Mouse (Mus musculus): ENCODE measurements around the gene Ada. TPM values are rescaled to one million over a fixed set of nuclear protein-coding genes. Genes with fewer than 3 reads are reported as not detected.

Ada gene
- total RNA-seq (2021), result under 1 TPM; 0.25 to 0.79 TPM
- long read RNA-seq, experiment 1, result 0 reads
- long read RNA-seq, experiment 2, partial matches to known transcripts, result 0 of 1 reads
- long read RNA-seq, experiment 2, other reads (novel, unspliced or antisense), result 0 of 1 reads

- DNase-seq, result peak; percentile 39 to 60
- intact Hi-C loops (cut with DNase I), result no loop called here
Observed at GRCm38 (mm10) chr2:163749647-163750611, at the start of gene Ada. TSS of gene Ada (minus strand) at chr2:163750239.

DNA sequence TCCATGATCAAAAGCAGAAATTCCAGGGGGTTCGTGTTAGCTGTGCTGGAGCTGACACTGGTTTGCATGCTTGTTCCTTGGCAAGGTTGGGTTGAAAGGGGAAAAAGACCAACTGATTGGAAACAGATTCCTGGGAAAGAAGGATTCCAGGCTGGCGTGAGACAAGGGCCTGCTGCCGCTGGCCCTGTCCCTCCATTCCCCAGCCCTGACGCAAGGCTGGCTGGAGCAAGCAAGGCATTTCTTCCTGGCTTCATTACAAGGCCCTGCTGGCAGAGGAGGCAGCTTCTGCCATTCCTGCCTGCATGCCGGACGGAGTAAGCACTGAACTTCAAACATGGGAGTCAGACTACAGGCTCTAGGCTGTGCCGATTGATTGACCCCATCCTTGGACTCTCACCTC is 48.4 kb upstream of the Ada start:
- DNase-seq, result peak; percentile 65 to 74
- intact Hi-C loops (cut with DNase I), result no loop called here

GRCm38 (mm10) chr2:163788484-163788883 is 38.4 kb upstream of the Ada start:
- intact Hi-C loops (cut with DNase I), result loop anchor here (10.0 kb wide), 1 partner anchor 46 kb away; no protein-coding TSS in a partner anchor
- DNase-seq, result peak; percentile 61 to 72

- no peak for DNase-seq
- intact Hi-C loops (cut with DNase I), result loop anchor here (10.0 kb wide), 1 partner anchor 47 kb away; no protein-coding TSS in a partner anchor
Observed at GRCm38 (mm10) chr2:163787709-163788108, 37.7 kb upstream of the Ada start.

DNA sequence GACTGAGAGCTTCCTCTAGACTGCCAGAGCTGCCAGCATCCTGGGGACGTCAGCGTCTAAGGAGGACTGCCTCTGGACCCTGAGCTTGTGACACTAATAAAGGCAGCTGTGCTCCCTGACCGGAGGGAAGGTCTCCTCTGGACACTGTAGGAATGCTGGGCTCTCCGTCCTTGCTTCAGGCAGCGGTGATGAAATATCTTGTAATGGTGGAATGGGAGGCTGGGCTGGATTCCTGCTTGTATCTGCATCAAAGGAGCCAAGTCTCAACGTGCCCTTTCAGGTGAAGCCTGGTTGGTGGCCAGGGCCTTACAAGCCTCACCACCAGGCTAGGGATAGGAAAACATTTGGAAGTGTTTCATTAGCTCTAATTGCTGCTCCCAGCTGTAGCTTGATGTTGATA is 37.0 kb upstream of the Ada start:
- intact Hi-C loops (cut with DNase I), result loop anchor here (10.0 kb wide), 1 partner anchor 48 kb away; no protein-coding TSS in a partner anchor
- DNase-seq, result no peak

GRCm38 (mm10) chr2:163783901-163784300 is 33.9 kb upstream of the Ada start:
- DNase-seq, result no peak
- intact Hi-C loops (cut with DNase I), result loop anchor here (10.0 kb wide), 1 partner anchor 51 kb away; no protein-coding TSS in a partner anchor

- intact Hi-C loops (cut with DNase I), result loop anchor here (10.0 kb wide), 1 partner anchor 51 kb away; no protein-coding TSS in a partner anchor
- DNase-seq, result no peak
Observed at GRCm38 (mm10) chr2:163783368-163783767, 33.3 kb upstream of the Ada start.

GRCm38 (mm10) chr2:163778896-163779295 is 28.9 kb upstream of the Ada start:
- intact Hi-C loops (cut with DNase I), result no loop called here
- no peak for DNase-seq

- intact Hi-C loops (cut with DNase I), result no loop called here
- DNase-seq, result no peak
Observed at GRCm38 (mm10) chr2:163777061-163777460, 27.0 kb upstream of the Ada start.

DNA sequence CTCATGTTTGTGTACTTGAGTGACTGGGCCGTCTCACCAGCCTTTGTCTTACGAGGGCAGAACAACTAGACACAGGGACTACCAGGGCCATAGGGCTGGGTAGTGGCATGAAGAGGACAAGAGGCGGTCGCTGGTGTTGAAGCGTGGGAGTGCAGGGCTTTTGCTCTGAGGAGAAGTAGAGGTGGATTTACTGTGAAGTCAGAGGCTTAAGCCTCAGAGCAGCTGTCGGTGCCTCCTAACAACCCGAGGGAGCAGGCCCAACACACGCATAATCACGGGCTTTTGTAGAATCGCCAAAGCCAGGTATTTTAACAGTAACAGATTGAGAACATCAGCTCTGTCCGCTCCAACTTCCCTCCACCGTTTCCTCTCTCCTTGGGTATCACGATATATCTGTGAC is 26.6 kb upstream of the Ada start:
- intact Hi-C loops (cut with DNase I), result no loop called here
- no peak for DNase-seq

DNA sequence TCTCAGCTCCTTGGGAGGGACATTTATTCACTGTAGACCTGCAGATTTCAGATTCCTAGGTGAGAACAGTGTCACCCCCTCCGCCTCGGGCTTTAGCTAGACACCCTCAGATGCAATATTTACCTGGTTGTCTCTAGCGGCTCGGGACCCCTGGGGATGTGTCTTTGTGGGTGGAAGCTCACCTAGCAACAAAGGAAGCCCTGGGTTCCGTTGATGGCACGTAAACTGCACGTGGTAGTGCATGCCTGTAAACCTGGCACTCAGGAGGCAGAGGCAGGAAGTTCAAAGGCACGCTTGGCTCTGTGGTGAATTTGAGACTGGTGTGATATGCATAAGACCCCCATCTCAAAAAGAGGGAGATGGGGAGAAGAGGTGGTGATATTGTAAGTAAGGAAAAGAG is 20.7 kb upstream of the Ada start:
- no peak for DNase-seq
- intact Hi-C loops (cut with DNase I), result no loop called here

DNA sequence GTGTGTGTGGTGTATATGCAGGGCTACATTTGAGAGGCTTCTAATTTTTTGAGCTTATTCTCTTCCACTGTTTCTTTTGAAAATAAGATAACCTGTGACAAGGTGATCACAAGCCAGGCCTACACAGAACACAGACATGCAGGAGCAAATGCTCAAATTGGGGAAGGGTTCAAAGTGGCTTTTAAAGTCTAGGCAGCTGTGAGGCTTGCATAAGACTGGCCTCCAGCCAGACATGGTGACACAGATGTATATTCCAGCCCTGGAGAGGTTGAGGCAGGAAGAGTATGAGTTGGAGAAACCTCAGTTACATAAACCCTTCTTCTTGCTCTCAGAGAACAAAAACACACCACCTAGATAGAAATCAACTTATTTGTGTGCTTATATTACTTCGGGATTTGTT is 16.9 kb upstream of the Ada start:
- DNase-seq, result no peak
- intact Hi-C loops (cut with DNase I), result no loop called here

GRCm38 (mm10) chr2:163766261-163766660 is 16.2 kb upstream of the Ada start:
- intact Hi-C loops (cut with DNase I), result no loop called here

DNA sequence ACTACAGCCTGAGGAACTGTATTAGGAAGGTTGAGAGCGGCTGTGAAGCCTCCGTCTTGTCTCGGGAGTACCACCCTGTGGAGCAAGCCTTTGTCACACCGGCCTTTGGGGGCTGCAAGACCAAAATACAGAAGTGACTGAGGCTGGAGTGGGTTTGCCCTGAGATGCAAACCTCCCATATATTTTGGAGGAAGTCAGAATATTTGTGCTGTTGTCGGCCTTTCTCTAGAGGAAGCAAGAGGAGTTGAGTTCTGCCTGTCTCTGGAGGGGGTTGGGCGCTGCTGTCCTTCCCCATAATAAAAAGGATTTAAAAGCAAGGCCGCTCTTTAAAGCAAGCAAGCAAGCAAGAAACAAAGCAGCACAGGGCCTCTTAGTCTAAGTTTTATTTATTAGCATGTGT is 11.4 kb upstream of the Ada start:
- intact Hi-C loops (cut with DNase I), result no loop called here
- no peak for DNase-seq

More at GRCm38 (mm10) chr2:163766261-163766660, 16.2 kb upstream of the Ada start:
- no peak for DNase-seq

GRCm38 (mm10) chr2:163760589-163760988 is 10.6 kb upstream of the Ada start:
- intact Hi-C loops (cut with DNase I), result no loop called here

DNA sequence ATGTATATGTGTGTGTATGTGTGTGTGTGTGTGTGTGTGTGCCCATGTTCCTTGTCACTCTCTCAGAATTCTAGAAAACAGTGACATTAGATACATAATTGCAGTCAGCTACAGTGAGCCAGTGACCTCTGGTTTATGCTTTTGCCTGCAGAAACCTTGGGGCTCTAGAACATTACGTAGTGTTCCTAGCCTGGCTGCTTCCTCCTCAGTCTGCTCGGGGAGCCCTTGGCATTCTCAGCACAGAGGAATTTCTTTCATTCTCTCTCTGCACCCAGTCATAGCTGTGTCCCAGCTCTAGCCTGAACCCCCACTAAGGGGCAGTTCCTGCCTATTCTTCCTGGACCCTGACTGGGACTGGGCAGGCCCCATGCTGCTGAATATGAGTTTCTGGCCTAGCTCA is 8.1 kb upstream of the Ada start:
- no peak for DNase-seq
- intact Hi-C loops (cut with DNase I), result no loop called here

More at GRCm38 (mm10) chr2:163760589-163760988, 10.6 kb upstream of the Ada start:
- DNase-seq, result no peak

- intact Hi-C loops (cut with DNase I), result no loop called here
- DNase-seq, result peak; percentile 70 to 76
Observed at GRCm38 (mm10) chr2:163756723-163757122, 6.7 kb upstream of the Ada start.

DNA sequence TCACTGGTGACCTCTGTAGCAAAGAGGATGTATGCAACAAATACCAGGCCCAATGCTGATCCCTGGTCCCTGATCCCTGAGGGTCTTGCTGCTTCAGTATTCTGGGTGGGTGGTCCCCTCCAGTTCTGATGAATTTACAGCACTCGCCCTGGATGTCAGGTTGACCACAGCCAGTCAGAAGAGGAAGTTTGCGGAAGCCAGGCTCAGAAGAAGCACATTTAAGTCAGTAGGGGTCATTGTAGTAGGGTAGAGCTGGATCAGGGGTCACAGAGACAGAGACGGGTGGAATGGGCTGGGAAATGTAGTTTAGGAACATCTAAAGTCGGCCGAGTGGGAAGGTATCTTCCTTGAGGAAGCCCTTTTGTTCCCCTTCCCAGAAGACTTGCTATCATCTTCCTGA is 4.2 kb upstream of the Ada start:
- intact Hi-C loops (cut with DNase I), result no loop called here
- DNase-seq, result no peak

DNA sequence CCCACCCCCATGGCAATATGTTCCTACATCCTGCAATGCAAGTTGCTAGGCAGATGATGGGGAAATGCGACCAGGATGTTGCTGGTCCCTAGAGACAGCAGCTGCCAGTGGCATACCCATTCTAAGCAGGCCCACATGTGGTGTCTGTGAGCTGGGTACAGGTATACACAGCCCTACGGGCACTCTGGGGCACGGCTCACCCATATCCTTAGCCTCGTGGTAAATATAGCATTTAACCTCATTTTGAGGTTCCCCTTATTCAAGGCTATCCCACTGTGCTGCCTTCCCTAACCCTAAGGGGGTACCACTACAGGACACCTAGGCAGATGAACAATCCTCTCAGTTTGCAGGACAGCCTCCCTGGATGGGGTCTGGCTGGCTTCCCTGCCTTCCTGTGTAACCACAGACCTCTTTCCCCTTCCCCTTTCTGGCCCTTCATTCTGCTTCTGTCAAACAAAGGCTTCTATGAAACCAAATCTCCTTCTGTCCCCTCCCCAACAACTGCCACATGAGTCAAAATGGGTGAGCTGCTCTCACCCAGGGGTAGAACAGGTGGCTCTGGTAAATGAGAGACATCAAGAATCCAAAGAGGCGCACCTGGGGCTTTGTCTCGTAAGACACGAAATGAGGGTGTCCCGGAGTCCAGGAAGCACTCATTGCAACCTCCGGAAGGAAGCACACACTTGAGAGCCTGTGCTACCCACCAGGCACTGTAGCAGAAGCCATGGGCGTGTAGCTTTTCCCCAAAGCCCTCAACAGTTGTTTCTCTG is 5.1 kb downstream of the Ada start:
- DNase-seq, result no peak
- intact Hi-C loops (cut with DNase I), result no loop called here

- DNase-seq, result no peak
Observed at GRCm38 (mm10) chr2:163743357-163743756, 6.7 kb downstream of the Ada start.

DNA sequence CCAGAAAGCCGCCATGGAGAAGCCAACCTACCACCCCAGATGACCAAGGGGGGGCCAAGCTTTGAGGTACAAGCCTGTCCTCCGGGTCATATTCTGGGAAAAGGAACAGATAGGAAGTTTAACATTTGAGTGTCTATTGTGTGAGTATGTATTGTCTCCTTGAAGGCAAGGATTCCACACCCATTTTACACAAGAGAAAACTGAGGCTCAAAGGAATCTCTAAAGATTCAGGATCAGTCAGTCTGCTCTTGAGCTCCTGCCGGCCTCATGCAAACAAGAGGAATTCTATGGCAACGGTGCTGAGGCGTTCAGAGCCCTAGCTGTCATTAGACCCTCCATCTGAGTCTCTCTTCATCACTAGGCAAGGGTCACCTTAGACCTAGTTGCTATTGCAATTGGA is 7.4 kb downstream of the Ada start:
- intact Hi-C loops (cut with DNase I), result no loop called here
- no peak for DNase-seq

More at GRCm38 (mm10) chr2:163743357-163743756, 6.7 kb downstream of the Ada start:
- intact Hi-C loops (cut with DNase I), result no loop called here
